Mouse (Mus musculus) liver, adult (tissue): Measurements from ENCODE around the gene Sema3d.

Experiments used
- GATA4 ChIP-seq: IDR thresholded peaks from 2 replicates; pipeline ENCODE4 v1.6.1; 2014; ENCODE audit warnings: mild to moderate bottlenecking, low read length; ENCODE audit not compliant: insufficient replicate concordance

The Sema3d gene

GRCm38 (mm10) chr5:12467568-12468336, 84.6 kb downstream of the Sema3d start:
- no peak for TF ChIP-seq GATA4

GRCm38 (mm10) chr5:12474904-12475638, 91.9 kb downstream of the Sema3d start:
- no peak for TF ChIP-seq GATA4

GRCm38 (mm10) chr5:12475639-12475916, 92.4 kb downstream of the Sema3d start:
- TF ChIP-seq GATA4: no peak

GRCm38 (mm10) chr5:12487926-12488325, 104.7 kb downstream of the Sema3d start:
- no peak for TF ChIP-seq GATA4

GRCm38 (mm10) chr5:12491704-12492103, 108.5 kb downstream of the Sema3d start:
- no peak for TF ChIP-seq GATA4

GRCm38 (mm10) chr5:12498227-12498928, 115.2 kb downstream of the Sema3d start:
- no peak for TF ChIP-seq GATA4

- no peak for TF ChIP-seq GATA4
Observed at GRCm38 (mm10) chr5:12499037-12499436, 115.9 kb downstream of the Sema3d start.

- TF ChIP-seq GATA4: no peak
Observed at GRCm38 (mm10) chr5:12499791-12500504, 116.8 kb downstream of the Sema3d start.

- no peak for TF ChIP-seq GATA4
Observed at GRCm38 (mm10) chr5:12512471-12512870, 129.3 kb downstream of the Sema3d start.

- TF ChIP-seq GATA4: no peak
Observed at GRCm38 (mm10) chr5:12515283-12515682, 132.1 kb downstream of the Sema3d start.

GRCm38 (mm10) chr5:12525235-12525767, 142.1 kb downstream of the Sema3d start:
- TF ChIP-seq GATA4: no peak

GRCm38 (mm10) chr5:12528596-12528995, 145.4 kb downstream of the Sema3d start:
- no peak for TF ChIP-seq GATA4

- no peak for TF ChIP-seq GATA4
Observed at GRCm38 (mm10) chr5:12529771-12530170, 146.6 kb downstream of the Sema3d start.

GRCm38 (mm10) chr5:12541268-12541667, 158.1 kb downstream of the Sema3d start:
- no peak for TF ChIP-seq GATA4

GRCm38 (mm10) chr5:12549046-12549669, 166.0 kb downstream of the Sema3d start:
- no peak for TF ChIP-seq GATA4

- TF ChIP-seq GATA4: no peak
Observed at GRCm38 (mm10) chr5:12555401-12555800, 172.2 kb downstream of the Sema3d start.
